Mouse (Mus musculus) urinary bladder, adult 2 months (tissue): Measurements from ENCODE around the gene Ssxb2. TPM values are rescaled to one million over a fixed set of nuclear protein-coding genes. Genes with fewer than 3 reads are reported as not detected.
"Not testable (repeated sequence)": the region's sequence is repeated elsewhere in the genome, so short reads cannot be mapped to it uniquely, and the experiment has no call there.

Source experiments
- DNase-seq: peaks from one replicate; pipeline ENCODE4 v3.0.0; 2022; ENCODE audit warnings: low spot score
- polyA plus RNA-seq: library from polyadenylated mRNA; depleted of rRNA; stranded (reverse); fragments of >200 nt; gene quantifications from 2 replicates; pipeline ENCODE4 v1.2.3, GENCODE M21; 2012; rRNA removed

The Ssxb2 gene
- polyA plus RNA-seq, result not detected in 2 replicates

GRCm38 (mm10) chrX:8461626-8462025 is at the start of gene Ssxb2:
Ssxb2 (minus strand) TSS chrX:8461726.
- not testable (repeated sequence) for DNase-seq

DNA sequence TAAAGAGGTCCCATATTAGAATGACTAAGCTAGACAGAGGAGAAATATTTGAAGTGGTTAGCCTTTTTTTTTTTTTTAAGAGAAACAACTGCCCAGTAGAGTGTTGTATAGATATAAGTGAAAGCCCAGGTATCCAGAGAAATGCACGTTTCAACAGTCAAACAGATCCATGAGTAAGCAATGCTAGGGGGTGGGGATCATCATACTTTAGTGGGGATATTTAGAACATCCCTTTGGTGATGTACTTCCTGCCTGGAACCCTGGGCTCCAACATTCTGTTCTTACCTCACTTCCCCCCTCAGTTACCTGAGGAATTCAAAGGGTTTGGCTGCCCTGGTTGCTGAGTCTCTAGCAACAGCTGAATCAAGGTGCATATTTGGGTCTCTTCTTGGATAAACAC is 48.5 kb downstream of the Ssxb2 start, which contains the start of gene Ssxb1:
Ssxb1 (plus strand) TSS at position 301 of the 400 bp plus-strand sequence.
- DNase-seq, result not testable (repeated sequence)

Other genes with a start within 250 kb of the Ssxb2 start
- 23.1 and 24.2 TPM in 2 replicates for gene Ftsj1, start 209.3 kb downstream of the Ssxb2 start, polyA plus RNA-seq
- 2.1 and 2.9 TPM in 2 replicates for gene Slc38a5, start 190.6 kb downstream of the Ssxb2 start, polyA plus RNA-seq
- gene Ssxb10, start 134.3 kb downstream of the Ssxb2 start, polyA plus RNA-seq, result not detected in 2 replicates
- not detected in 2 replicates for gene Ssxb9, start 94.7 kb downstream of the Ssxb2 start, polyA plus RNA-seq
- not detected in 2 replicates for gene Ssxb1, start 48.4 kb downstream of the Ssxb2 start, polyA plus RNA-seq
- gene Gm14459, start 63.2 kb upstream of the Ssxb2 start, polyA plus RNA-seq, result not detected in 2 replicates
- not detected in 2 replicates for gene Ssxb6, start 86.5 kb upstream of the Ssxb2 start, polyA plus RNA-seq
- gene Ssxb3, start 130.1 kb upstream of the Ssxb2 start, polyA plus RNA-seq, result not detected in 2 replicates
- not detected in 2 replicates for gene Ssxb8, start 229.1 kb upstream of the Ssxb2 start, polyA plus RNA-seq